Mouse (Mus musculus) spleen, postnatal 10 days (tissue): ENCODE measurements around the gene Cox4i1.
A peak's percentile ranks its signal among the peaks of the same experiment; 100 is the strongest.

ENCODE experiments used
- DNase-seq, 2 experiments: peaks; one replicate each; pipeline ENCODE4 v3.0.0; 2021 to 2022; ENCODE audit warnings: low spot score in 2 of 2

The Cox4i1 gene

DNA sequence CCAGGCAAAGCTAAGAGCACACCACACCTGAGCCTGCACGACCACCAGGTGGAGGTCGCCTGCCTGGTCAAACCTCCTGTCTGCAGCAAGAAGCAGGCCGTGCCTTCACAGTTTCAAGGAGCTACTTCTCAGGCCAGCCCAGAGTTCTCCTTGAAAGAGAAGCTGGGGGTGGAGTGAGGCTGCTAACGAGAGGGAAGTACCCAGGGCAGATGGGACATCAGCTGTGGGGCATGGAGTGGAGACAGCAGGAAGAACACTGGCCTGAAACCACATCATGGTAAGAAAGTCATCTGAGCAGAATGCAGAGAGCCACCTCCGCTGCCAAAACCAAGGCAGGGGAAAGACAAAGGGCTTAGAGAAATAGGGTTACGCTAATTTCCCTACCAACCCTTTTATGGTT, 3.5 kb upstream of the Cox4i1 start:
- DNase-seq, result no peak

DNA sequence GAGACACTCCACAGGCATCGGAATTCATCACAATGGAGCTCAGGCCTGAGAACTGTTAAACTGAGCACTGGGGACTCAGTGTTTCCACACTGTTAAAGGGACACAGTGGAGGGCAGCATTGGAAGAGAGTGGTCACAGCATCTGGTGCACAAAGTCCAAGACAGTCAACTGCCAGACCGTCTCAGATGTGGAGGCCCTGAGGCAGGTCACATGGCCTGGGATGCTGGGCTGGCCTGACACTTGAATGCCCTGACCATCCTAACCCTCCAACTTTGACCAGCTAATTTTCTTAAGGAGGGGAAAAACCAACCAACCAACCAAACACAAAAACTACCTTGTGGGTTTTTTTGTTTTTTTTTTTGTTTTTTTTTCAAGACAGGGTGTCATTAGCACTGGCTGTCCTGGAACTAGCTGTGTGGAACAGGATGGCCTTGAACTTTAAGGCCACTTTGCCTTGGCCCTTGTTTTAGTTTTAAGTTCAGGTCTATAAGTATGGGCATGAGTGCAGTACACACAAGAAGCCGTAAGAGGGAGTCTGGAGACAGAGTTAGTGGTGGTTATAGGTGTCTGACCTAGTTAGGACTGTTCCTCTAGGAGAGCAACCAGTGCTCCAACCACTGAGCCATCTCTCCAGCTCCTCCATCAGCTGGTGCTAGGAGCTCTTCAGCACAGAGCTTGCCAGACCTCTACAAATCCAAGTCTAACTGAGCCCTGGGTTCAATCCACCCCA, 2.1 kb upstream of the Cox4i1 start:
- peak in 1 of 2 experiments; percentile 59 for DNase-seq

DNA sequence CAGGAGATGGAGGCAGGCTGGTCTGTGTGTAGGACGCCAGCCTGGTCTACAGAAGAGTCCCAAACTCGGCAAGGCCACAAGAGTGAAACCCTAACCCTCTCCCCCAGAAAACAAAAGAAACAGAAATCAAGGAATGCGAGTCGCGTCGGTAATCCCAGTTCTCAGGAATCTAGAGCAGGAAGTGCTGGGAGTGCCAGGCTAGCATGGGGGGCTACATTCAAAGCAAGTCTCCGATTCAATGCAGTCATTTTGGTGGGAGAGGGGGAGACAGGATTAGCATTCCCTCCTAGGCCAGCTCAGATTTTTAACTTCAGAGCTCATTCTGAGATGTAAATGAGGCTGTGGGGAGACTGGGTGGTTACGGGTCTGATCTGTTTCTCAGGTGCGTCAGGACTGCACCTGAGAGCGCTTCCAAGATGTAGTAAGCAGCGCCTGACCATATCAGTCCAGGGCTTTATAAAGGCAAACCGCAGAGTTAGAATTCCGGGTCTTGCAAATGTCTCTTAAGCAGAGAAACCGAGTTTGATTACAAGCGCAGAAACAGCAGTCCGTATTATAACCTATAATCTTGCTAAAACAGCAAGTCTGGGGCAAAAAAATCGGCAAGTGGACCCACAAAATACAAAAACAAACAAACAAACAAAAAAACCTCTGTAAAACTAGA, 1.1 kb upstream of the Cox4i1 start:
- DNase-seq, result no peak

DNA sequence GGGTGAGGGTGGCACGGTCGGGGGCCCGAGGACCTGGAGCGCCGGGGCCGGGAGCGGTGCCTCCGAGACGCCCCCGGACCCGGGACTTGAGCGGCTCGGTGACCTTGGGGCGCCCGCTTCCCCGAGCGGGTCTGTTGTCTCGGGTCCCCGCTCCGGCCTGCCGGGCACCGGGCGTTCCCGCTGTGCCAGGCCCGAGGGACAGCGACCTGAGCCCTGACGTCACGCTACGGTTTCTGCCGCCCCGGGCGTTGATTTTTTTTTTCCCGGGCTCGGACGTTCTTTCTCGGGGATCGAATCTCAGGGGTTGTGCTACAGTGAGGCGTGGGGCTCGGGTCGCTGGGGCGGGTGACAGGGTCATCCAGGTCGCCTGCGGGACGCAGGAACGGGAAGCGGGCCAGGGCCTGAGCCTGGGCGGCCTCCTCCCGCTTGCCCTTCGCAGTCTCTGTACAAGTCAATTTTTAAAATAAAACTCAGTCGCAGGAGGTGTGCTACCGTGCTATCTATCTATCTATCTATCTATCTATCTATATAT, 418 bp downstream of the Cox4i1 start, which contains the start of gene Emc8:
Emc8 (minus strand) TSS at position 200 of the 532 bp plus-strand sequence.
- no peak for DNase-seq

DNA sequence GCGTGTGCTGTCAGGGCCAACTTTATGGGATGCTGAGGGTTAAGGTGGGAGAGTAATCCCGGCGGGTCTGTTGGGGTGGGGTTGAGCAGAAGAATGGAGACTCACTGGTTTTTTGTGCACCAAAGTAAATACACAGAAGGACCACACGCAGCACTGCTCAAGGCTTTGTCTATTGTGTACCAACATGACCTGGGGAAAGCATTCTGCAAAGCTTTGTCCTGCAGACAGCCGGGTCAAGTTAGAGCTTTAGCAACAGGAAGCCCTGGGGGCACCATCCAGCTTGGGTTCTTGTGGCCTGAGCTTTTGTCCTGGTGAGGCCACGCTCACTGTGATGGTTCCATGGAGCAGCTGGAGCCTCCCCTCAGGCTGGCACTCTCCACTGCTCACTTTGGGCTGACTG, 3.8 kb downstream of the Cox4i1 start:
- no peak for DNase-seq

DNA sequence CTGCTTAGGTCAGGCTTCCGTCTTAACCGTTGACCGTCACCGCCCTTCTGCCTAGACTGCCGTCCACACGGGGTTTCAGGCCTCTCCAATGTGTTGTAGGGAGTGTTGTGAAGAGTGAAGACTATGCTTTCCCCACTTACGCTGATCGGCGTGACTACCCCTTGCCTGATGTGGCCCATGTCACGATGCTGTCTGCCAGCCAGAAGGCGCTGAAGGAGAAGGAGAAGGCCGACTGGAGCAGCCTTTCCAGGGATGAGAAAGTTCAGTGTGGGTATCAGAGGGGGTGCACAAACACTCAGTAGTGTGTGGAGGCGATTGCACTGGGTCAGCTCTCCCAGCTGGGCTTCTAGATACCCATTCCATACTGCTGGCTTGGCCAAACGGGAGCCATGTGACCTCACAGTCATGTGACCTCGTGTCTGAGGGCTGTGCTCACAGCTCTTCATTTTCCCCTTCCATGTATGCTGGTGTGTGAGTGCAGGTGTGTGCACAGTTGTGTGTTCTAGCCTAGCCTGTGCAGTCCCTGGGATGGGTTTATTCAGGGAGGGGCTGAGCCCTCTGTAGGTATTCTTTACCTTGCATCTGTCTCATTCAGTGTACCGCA, 4.7 kb downstream of the Cox4i1 start:
- no peak for DNase-seq

DNA sequence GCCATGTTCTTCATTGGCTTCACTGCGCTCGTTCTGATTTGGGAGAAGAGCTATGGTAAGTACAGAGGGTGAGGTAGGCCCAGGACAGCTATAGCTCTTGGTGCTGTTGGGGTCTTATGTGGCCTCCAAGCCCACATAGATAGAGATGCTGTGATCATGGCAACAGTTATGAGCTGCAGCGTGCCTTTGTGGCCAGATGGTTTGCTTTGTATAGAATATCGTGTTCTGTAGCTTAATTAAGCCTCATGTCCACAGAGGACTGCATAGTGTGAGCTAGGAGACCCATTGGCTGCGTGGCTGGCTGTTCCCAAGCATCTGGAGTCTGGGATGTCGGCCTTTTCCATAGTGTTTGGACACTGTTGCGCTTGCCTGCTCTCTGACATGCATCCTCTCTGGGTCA, 5.3 kb downstream of the Cox4i1 start:
- no peak for DNase-seq

DNA sequence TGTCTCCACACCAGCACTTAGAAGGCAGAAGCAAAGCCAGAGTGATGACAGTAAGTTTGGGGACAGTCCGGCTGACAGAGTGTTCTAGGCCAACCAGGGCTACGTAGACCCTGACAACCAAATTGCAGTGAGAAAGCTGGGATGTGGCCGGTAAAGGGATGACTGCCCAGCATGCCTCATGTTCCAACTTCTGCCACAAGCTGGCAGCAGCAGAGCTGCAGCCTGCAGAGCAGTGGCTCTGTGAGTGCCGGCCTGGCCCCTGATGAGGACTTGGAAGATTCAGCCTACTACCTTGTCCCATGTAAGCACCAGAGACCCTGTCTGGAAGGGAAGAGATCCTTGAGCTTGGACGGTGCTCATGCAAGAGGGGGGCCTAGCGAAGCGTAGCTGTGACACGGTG, 7.7 kb downstream of the Cox4i1 start:
- no peak for DNase-seq

DNA sequence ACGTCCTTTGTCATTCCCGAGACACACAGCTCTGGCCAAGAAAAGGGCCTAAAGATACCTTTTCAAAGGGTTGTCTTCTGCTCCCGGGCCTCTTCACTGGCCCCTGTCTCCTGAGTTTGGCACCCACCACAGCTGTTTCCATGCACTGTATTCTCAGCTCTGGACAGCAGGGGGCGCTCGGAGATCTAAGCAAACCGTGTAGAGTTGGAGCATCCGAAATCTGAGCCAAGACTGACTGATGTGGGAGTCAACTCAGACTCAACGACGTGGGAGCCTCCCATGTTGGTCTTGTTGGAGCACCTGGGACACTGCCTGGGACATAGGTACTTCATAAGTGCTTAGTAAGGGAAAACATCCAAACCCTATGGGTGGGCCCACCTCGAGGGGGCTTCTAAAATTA, 10.4 kb downstream of the Cox4i1 start:
- DNase-seq, result peak; percentile 75 to 89

DNA sequence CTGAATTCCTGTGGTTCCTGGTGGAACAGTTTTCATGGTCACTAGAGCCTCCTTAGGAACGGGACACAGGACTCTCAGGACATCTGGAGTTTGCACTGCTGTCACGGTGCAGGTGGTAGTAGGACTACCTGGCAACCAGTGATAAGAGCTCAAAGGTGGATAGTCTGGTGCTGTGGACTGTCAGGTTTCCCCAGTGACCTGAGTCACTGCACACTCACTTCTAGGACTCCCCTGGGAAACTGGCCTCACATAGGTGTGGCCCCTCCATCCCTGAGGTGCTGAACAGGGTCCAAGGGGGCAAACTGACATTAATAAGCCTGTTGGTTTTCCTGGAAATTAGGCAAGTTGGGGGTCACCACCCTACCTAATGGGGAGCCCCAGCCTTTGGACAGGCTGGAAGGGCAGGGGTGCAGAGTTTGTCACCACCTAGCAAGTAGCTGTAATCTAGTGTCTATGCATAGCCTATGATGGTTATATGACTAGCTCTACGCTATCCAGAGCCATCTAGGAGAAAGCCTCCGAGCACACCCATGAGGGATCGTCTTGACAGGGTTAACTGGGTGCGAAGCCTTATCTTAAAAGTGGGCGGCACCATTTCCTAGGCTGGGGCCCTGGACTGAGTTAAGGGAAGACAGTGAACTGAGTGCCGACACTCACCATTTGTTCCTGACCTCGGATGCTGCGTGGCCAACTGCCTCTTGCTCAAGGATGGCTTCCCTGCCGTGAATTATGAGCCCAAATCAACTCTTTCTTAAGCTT, 11.8 kb downstream of the Cox4i1 start:
- peak in 1 of 2 experiments; percentile 13 for DNase-seq

DNA sequence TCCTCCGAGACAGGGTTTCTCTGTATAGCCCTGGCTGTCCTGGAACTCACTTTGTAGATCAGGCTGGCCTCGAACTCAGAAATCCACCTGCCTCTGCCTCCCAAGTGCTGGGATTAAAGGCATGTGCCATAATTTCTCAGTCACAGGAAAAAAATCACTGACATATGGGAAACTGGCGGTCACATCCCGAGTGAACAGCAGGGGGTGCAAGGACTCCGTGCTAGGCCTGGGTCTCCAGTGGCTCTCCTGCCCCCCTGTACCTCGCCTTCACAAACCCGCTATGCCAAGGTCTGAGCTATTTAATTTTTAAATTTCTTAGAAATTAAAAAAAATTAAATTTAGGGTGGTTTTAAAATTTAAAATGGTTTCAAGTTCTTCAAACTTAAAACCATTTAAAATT, 12.4 kb downstream of the Cox4i1 start:
- peak in 1 of 2 experiments; percentile 71 for DNase-seq

DNA sequence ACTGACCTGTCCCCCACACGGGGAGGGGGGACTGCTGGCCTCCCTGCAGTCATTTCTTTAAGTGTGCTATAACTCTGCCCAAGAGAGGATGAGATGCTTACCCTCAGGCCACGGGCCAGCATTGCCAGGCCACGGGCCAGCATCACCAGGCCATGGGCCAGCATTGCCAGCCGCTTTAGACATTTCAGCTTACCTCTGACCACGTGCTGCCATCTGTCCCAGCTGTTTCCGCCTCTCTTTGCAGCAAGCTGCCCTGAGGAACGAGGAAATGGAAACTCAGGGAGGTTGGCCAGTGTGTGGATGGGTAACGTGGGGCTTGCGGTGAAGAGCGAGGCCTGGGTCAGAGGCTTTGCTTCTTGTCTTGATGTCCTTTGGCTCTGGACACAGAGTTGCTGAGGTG, 13.1 kb downstream of the Cox4i1 start:
- peak in 1 of 2 experiments; percentile 17 for DNase-seq

DNA sequence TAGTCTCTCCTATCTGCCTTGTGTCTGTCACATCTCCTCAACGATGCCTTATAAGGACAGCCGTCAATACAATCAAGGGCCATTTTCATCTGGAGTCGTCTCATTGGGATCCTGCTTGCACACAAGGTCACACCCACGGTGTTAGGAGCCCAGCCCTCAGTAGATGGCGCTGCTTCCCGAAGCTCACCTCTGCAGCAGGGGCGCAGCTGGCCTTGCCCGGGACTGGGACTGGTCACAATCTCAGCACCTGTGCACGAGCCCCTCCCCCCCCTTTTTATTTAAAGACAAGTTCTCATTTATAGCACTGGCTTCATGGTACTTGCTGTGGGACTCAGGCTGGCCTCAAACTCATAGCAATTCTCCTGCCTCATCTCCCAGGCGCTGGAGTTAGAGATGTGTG, 15.6 kb downstream of the Cox4i1 start:
- peak; percentile 61 to 86 for DNase-seq

DNA sequence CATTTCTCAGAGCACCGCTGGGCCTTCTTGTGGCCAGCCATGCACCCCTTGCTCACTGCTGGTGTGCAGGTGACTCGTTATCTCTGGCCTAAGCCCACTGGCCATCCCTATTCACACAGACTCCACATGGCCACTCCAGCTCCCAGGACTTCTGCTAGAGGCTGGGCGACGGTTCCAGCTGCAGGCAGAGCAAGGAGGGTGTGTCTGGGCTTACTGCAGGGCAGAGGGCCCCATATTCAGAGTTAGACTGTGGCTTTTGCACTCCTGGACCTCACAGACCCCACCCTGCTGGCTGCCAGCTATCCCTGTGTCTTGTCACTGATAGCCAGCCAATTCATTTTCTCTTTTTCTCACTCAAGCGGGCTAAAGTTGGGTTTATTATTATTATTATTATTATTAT, 16.1 kb downstream of the Cox4i1 start:
- peak in 1 of 2 experiments; percentile 12 for DNase-seq

DNA sequence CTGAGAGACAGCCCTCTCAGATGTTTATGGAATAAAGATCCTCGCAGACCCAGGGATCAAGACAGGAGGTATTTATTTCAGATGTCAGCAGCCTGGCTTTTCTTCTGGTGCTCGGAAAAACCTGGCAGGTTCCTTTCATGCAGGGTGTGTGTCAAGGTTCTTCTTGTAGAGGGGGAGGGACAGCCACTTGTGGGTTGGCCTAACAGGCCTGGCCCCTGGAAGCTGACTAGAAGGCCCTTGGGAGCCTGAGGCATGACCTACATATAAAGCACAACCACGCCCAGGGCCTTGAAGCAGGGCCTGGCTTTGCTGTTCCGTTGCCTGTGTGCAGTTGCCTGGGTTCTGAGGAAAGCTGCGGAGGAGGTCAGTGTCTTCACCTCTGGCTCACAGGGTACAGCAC, 17.1 kb downstream of the Cox4i1 start:
- DNase-seq, result peak in 1 of 2 experiments; percentile 31

DNA sequence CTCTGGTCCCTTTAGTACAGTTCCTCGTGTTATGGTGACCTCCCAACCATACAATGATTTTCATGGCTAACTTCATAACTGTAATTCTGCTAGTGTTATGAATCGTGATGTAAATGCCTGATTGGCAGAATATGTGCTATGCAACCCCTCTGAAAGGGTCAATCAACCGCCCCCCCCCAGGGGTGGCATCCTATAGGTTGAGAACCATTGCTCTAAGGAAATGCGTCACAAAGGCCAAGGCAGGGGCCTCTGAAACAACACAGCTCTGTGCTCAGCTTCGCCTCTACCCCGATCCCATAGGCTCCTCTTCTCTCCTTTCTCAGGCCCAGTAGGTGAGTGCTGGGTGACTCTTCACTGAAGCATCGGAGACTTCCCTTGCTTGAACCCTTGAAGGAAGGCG, 17.6 kb downstream of the Cox4i1 start:
- no peak for DNase-seq

DNA sequence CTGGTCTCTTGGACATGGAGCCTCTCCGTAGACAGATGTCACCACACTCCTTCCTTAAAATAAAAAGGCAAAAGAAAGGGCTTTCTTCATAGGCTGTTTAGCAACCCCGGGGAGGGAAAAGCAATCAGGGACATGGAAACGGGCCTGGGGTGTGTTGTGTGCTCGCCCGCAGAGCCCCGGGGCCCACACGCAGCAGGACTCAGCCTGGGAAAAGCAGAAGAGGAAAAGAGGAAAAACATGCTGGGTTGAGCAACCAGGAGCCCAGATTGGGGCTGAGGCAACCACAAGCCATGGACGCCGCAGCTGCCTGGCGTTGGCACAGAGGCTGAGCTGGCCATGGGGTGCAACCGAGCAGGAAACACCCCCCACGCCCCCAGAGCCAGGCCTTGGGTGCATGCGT, 18.0 kb downstream of the Cox4i1 start:
- DNase-seq, result peak in 1 of 2 experiments; percentile 31

DNA sequence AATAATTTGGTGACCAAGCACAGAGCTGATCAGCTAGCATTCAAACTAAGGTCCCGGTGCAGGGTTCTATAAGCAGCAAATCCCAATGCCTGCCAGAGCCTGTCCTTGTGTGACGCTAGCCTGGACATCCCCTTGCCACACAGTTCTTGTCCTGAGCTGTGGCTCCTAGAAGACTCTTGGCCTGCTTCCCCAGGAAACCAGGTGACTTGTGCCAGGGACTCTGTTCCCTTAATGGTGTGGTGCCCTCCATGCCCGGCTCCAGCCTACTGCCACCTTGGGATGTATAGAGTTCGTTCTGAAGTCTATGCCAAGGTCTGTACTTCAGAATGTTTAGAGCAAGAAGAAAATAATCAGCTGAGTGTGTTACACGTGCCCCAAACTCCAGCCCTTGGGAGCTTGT, 18.6 kb downstream of the Cox4i1 start:
- no peak for DNase-seq

DNA sequence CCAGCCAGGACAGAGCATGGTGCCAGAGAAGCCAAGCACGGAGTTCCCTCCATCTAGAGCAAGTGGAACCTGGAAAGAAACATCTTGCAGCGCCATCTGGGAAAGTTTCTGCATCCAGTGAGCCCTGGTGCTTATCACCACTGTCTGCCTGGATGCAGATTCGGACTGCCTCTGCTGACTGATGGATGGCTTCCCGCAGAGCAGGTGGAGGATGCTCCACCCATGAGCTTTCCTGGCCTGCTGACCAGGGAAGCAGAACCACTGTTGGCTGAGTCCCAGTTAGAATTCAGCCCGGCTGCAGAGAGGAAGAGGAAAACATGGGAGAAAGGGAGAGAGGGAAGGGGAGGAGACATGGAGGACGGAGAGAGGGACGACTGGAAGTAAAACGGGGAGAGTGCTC, 19.8 kb downstream of the Cox4i1 start:
- no peak for DNase-seq

DNA sequence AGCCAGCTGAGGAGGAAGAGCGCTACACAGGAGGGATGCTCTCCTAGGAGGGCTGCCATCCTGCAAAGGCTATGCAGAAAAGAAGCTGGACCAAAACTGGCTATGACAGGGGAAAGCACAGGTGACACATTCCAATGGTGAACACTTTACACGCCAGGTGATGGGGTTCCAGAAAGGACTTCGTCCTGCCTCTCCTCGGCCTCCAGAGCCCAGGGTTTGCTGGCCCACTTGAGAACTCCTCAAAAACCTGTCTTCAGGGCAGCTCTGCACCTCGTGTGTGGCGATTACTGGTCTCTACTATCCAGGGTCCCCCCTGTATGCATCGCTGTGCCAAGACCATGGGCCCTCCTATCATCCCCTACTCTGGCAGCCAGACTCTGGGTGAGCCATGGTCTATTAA, 20.5 kb downstream of the Cox4i1 start:
- no peak for DNase-seq

DNA sequence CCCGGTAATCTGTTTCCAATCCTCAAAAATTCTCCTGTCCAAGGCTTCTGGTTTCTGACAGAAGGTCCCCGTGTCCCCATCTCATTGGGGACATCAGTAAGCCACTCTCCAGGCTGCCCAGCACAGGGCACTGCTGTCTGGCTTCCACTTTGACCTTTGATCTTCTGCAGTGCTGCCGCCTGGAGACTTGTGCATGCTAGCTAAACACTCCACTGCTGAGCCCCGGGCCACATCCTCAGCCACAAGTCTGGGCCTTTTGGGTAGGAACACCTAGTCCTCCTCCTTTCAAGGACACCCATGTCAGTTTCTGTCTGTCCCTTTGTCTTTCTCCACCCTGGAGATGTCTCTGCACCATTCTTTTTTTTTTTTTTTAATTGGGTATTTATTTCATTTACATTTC, 24.9 kb downstream of the Cox4i1 start:
- DNase-seq, result no peak
